Mouse (Mus musculus) layer of hippocampus, postnatal 14 days (tissue): ENCODE measurements around the gene Gabrq. TPM values are rescaled to one million over a fixed set of nuclear protein-coding genes. Genes with fewer than 3 reads are reported as not detected.

Experiments
- DNase-seq, 2 experiments: peaks; one replicate each; pipeline ENCODE4 v3.0.0; 2021 to 2022; ENCODE audit warnings: low spot score in 2 of 2, mixed read lengths in 1 of 2
- long read RNA-seq, 2 experiments: library from polyadenylated mRNA; stranded (forward); transcript quantifications; one replicate each; pipeline ENCODE4 v2.0.0; 2021
- total RNA-seq, 2 experiments: library from RNA; stranded (reverse); gene quantifications; 2 replicates each; pipeline ENCODE4 v1.2.3; 2021

The Gabrq gene
- under 1 TPM; 0.91 to 0.97 TPM for total RNA-seq
- long read RNA-seq, experiment 1, result 0 reads
- long read RNA-seq, experiment 2, result 0 reads

DNA sequence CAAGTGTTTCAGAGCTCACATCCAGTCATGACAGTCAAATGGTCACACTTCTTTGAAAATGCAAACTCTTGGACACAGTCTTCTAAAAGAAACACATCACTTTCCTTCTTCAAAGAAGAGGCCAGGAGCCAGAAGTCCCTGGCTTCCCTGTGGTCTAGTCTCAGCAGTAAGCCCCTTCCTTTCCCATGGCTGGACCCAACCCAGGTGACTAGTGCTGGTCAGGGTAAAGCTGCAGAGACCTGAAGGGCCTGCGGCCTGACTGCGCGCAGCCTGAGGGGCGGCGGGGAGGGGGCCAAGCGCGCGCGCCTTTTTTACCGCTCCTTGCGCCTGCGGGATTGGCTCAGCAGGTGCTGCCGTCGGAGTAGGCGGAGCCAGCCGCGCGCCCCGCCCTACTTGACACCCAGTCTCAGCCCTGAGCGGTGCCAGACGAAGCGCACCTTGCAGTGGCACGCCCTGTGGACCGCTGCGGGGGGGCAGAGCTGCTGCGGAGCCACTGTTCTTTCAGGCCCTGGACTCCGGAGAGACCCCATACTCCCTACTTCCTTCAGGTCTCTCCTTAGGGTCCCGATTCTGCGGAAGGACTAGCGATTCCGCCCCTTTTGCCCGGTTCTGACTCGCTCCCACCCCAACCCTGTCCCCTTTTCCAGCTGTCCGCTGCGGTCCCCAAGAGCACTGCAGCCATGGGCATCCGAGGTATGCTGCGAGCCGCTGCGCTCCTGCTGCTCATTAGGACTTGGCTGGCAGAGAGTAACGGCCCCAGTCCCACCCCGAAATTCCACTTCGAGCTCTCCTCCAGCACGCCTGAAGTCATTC lies at the start of gene Gabrq:
TSS of gene Gabrq (plus strand) at position 403 of the 813 bp plus-strand sequence.
- DNase-seq, result no peak

DNA sequence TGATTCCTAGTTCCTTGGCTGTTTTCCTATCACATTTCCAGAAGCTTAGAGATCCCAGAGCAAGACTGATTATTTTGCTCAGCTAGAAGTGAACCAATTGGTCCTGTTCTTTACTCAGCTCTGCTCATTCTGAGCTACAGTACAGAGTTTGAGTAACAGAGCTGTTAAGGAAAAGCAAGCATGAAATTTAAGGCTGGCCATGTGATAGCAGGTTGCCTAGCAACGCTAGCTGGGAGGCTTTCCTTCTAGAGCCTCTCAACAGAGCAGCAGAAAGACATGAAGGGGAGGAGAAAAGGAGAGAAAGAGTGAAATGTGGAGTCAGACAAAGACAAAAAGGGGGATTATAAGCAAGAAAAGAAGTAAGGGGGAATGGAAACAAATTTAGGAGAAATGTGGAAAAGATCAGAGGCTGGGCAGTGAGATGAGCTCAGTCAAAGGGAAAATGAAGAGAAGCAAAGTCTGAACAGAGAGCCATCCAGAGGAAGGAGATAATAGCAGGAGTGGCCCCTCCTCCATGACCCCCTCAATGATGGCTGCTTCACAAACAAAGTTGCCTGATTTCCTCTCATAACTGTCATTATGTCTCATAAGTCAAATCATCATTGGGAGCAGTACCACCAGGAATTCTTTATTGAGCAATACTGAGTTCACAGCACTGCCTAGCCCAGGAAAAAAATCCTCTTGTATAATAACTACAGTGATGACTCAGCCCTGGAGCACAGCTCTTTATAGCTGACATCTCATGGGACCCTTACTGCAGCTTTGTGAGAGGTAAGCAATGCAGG lies 36.0 kb upstream of the Gabrq start:
- DNase-seq, result peak in 1 of 2 experiments; percentile 5

DNA sequence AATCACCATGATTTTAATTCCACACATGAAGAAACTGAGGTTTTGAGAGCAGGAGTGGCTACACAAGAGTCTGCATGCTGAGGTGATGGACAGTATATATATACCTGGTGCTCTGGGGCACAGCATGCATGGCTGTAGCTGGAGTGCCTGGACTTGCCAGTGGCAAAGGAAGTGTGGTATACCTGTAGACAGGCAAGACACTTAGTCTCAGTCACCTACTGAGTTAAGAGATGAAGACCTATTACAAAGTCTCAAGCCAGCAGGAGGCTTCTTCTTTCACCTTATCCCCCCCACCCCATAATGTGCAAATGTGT lies 35.5 kb upstream of the Gabrq start:
- no peak for DNase-seq

DNA sequence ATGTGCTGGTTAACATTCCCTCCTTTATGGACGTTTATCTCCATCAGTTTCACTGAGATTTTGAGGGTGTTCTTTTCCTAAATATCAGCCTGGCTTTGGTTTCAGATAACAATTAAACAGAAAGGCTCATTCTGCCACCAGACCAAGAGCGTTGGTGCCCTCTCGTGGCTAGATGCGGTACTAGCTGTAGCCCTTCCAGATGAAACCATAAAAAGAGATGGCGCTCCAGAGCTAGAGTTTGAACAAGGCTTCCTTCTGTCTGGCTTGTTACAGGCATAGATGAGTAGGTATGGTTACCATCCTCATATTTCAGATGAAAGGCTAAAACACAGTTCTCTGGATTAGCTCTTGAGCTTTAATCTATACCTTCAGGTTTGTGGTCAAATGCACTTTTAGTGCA lies 5.4 kb upstream of the Gabrq start:
- DNase-seq, result peak; percentile 68 to 80

DNA sequence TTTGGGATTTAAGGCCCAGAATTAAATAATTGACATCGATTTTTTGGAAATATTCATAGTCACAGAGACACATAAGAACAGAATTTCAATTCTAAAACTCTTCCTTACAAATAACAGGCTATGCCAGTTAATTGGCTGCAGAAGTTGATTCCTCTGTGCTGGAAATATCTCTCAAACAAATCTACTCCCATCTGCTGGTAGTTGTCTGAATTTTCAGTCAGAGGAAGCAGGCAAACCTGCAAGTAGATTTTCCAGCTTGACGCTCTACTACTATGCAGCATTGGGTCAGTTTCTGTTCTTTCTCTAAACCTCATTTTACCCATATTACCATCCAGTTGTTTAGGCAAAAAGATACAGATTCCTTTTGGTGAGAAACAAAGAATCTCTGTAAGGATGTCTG lies 1.7 kb upstream of the Gabrq start:
- no peak for DNase-seq

DNA sequence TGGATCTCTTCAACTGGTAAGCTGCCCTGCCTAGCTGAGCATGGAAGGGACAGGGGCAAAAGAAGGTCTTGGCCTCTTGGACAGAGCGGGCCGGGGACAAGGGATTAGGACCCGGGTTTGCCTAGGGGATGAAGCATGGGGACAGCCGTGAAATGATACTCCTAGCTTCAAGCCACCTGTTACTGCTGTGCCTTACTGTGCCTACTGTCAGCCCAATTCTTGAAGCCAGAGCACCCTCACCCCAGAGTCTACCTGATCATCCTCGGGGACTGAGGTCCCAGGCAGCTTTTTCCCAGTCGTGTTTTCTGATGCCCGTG lies 569 bp downstream of the Gabrq start:
- no peak for DNase-seq

Other genes starting within 250 kb of the Gabrq start
- gene Gabra3, start 168.3 kb upstream of the Gabrq start, total RNA-seq, result 10 to 100 TPM; 26.5 to 35.4 TPM
- gene Cetn2, start 93.2 kb downstream of the Gabrq start, total RNA-seq, result 10 to 100 TPM; 46.0 to 51.2 TPM
- 10 to 100 TPM; 34.6 to 43.2 TPM for gene Nsdhl, start 93.4 kb downstream of the Gabrq start, total RNA-seq
- 1 to 10 TPM in 1 of 2 experiments, under 1 TPM in 1; 0.83 to 1.6 TPM for gene Zfp185, start 162.2 kb downstream of the Gabrq start, total RNA-seq
- gene Pnma5, start 211.9 kb downstream of the Gabrq start, total RNA-seq, result under 1 TPM; 0.52 to 0.62 TPM
- gene Pnma3, start 239.6 kb downstream of the Gabrq start, total RNA-seq, result 10 to 100 TPM; 18.8 to 28.4 TPM